Mouse (Mus musculus): ENCODE results near the gene Crtc1. TPM values are rescaled to one million over a fixed set of nuclear protein-coding genes. Genes with fewer than 3 reads are reported as not detected.
A peak's percentile ranks its signal among the peaks of the same experiment; 100 is the strongest.

Gene Crtc1
- total RNA-seq, 2 experiments from 2014 or later: 109 to 111 TPM

DNA sequence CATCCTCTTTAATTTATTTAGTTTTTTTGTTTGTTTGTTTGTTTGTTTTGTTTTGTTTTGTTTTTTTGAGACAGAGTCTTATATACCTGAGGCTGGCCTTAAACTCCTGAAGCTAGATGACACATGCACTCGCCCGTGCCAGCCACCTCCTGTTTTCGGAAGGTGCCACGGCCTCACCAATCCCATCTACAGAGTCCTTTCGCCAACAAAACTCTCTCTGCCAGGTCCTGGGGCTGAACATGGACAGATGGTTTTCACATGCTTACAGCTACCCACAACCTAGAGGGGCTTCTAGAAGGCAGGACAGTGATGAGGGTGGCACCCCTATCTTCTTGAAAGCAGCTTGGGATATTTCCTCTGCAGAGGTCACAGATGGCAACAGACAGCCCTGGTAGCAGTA, 4.2 kb downstream of the Crtc1 start:
- intact Hi-C loops (cut with DNase I): no loop called here
- no peak for DNase-seq (ENCODE audit: low spot score in 2 of 2)

DNA sequence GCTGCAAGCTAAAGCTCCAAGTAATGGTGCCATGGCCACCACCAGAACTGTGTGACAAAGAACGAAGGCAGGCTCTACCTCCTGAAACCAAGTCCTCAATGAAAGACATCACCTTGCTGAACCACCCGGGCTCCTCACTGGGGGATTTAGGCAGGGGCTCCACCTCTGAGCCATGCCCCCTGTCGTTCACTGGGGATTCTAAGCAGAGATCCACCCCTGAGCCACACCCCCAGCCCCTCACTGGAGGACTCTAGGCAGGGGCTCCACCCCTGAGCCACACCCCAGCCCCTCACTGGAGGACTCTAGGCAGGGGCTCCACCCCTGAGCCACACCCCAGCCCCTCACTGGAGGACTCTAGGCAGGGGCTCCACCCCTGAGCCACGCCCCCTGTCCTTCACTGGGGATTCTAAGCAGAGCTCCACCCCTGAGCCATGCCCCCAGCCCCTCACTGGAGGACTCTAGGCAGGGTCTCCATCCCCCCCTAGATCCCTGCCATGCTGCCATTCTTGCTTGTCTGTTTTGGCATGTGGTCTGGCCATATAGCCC, 6.3 kb downstream of the Crtc1 start:
- no peak for DNase-seq (ENCODE audit: low spot score in 2 of 2)
- intact Hi-C loops (cut with DNase I): no loop called here

DNA sequence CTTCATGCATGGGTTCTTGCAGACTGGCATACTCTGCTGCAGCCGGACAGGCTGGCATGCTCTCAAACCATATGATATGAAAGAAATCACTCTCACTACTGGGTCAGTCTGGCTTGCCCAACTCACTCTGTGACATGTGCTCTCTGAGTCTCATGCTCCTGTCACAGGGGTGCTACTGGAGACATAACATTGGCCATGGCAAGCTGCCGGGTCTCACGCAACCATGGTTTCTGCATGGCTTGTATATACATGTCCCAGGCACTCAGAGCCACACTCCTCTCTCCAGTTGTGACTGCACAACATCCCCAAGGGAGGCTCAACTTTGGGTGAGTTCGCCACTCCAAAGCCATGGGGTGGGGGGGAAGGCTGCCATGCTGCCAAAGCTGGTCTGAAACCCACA, 8.2 kb downstream of the Crtc1 start:
- DNase-seq (ENCODE audit: low spot score in 2 of 2): no peak
- intact Hi-C loops (cut with DNase I): no loop called here

DNA sequence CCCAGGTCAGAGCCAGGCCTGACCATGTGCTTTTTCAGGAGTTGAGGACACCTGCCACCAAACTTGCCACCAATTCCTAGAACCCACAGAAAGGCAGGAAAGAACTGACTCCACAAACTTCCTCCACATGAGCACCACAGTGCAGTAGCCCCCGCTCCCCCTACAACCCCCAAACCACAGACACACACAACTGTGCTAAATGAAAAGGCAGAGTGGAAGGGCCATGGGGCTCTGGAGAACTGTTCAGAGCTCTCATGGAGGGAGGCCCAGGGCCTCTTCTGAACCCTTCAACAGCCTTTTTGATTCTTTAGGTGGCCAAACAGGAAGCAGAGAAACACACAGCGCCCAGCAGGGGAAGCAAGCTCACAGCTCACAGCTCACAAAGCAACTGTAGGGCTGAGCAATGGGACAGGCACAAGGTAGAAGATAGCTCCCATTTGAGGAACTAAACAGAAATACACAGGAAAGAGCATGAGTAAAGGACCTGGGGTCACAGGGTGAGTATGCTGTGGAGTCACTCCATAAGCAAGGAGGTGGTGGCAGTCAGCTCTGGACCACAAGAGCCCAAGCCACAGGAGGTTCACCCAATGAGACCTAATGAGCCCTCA, 13.0 kb downstream of the Crtc1 start:
- DNase-seq (ENCODE audit: low spot score in 2 of 2): no peak
- intact Hi-C loops (cut with DNase I): no loop called here

DNA sequence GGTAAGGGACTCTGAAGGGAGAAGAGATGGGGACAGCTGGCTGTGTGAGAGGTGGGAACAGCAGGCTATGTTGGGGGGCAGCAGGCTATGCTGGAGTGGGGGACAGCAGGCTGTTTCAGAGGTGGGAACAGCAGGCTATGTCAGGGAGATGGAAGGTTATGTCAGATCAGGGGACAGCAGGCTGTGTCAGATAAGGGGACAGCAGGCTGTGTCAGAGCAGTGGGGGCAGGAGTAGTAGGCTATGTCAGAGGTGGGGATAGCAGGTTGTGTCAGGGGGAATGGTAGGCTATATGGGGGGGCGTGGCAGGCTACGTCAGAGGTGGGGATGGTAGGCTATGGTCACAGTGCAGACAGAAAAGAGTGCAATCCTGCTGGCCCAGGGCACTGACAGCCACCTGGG, 16.7 kb downstream of the Crtc1 start:
- no peak for DNase-seq (ENCODE audit: low spot score in 2 of 2)
- intact Hi-C loops (cut with DNase I): no loop called here

DNA sequence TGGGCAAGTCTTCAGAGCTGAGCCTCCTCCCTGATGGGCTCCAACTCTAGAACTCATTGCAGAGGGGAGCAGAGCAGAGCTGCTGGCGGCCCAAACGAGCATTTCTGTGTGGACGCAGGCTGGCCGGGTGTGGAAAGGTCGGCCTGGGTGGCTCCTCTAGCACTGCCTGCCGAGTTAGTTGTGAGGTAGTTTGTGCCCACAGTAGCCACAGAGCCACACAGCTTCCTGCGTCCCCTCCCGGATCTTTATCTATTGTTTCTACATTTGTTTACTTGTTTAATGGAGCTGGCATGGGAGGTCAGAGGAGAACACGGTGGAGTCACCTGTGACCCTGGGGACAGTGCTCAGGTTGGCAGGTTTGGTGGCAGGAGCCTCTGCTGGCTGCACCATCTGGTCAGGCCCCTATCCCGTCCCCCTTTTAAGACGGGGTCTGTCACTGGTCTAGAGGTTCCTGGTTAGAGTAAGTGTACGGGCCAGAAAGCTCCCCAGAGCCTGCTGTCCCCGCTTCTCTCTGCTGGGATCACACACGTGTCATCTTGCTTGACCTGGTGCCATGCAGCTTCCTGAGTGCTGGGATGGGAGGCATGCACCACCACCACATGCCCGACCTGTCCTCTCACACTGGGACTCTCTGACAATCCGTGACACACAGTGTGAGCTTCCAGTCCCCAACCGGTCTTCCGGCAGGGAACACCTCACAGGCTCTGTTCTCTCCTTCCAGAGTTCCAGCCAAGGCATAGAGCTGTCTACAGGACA, 17.9 kb downstream of the Crtc1 start:
- intact Hi-C loops (cut with DNase I): no loop called here
- no peak for DNase-seq (ENCODE audit: low spot score in 2 of 2)

DNA sequence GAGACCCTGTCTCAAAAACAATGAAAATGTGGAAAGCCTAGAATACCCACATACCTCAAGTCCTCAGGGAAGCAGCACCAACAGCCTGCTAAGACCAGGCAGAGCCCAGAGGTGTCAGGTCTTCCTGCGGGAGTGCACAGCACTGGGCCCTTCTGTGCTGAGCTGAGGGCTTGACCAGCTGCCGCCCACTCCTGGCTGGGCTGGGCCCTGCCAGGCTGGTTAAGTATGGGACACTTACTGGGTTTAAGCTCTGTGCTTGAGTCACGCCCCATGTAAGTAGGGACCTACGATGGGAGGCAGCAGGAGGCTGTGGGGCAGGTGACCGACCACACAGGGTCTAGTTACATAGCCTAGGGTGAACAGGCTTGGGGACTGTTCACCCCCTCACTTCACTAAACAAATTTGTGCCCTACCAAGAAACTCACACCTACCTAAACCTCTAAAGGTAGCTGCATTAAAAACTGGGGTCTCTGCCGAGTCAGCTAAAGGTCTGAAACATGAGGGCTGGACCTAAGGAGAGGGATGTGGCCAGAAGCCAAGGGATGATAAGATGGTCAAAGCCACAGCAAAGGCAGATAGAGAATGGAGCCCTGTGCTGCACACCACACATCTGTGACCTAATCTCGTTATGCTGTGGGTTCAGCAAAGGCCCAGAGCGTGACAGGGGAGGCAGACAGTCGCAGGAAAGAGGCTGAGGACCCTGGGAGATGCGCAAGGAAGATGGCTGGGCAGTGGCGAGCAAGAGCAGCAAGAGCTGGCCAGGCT, 19.3 kb downstream of the Crtc1 start:
- intact Hi-C loops (cut with DNase I): loop anchor here (5.0 kb wide), 1 partner anchor 82 kb away; no protein-coding TSS in a partner anchor
- no peak for DNase-seq (ENCODE audit: low spot score in 2 of 2)

DNA sequence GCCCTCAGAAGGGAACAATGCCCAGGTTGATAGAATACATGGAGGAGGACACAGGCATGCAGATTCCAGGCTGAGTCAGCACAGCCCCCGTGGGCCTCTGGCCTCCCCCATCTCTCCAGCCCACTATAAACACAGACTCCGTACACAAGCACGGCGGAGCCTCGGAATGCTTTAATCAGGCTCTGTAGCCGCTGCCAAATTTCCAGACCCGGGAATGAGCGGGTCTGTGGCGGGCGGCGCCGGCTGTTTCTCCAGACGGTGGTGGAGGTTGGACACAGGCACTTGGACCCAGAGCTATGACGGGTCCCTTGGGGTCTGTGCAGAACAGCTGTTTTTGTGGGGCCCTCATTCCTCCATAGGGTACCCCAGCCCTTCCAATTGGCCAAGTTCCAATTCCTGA, 20.4 kb downstream of the Crtc1 start:
- peak; percentile 63 to 64 for DNase-seq (ENCODE audit: low spot score in 2 of 2)
- intact Hi-C loops (cut with DNase I): loop anchor here (5.0 kb wide), 1 partner anchor 83 kb away; no protein-coding TSS in a partner anchor

DNA sequence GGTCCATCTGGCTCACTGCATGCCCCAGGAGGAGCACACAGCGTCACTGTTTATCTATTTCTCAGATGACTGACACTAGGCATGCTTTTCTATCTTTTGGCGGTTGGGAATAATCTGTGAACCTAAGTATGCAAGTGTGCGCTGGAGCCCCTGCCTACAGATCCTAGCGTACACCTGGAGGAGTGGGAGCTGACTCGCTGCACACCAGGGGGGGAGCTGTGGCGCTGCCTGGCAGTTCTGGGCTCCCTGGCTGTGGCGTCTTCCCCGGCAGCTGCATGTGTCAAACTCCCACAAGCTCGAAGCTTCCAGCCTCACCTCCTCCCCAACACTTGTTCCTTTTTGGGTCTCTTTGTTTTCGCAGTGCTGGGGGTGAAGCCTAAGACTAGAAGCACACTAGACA, 21.5 kb downstream of the Crtc1 start:
- peak; percentile 82 to 90 for DNase-seq (ENCODE audit: low spot score in 2 of 2)
- intact Hi-C loops (cut with DNase I): loop anchor here (5.0 kb wide), 1 partner anchor 84 kb away; no protein-coding TSS in a partner anchor

DNA sequence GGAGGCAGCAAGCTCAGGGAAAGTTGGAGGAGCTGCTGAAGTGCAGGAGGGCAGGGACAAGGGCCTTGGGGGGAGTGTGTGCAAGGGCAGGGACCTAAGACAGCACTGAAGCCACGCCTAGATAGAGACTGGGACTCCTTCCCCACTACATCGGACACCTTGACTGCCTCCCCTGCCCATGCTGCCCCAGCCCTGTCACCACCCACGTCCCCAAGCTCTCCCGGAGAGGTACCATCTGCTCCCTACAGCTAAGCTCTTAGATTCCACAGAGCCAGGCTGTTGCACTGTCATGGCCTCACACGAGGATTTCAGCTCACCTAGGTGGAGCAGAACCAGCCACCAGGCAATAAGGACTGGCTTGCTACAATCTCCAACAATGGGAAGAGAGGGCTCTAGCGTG, 22.4 kb downstream of the Crtc1 start:
- intact Hi-C loops (cut with DNase I): loop anchor here (5.0 kb wide), 1 partner anchor 85 kb away; no protein-coding TSS in a partner anchor
- DNase-seq (ENCODE audit: low spot score in 2 of 2): peak; percentile 42 to 55

DNA sequence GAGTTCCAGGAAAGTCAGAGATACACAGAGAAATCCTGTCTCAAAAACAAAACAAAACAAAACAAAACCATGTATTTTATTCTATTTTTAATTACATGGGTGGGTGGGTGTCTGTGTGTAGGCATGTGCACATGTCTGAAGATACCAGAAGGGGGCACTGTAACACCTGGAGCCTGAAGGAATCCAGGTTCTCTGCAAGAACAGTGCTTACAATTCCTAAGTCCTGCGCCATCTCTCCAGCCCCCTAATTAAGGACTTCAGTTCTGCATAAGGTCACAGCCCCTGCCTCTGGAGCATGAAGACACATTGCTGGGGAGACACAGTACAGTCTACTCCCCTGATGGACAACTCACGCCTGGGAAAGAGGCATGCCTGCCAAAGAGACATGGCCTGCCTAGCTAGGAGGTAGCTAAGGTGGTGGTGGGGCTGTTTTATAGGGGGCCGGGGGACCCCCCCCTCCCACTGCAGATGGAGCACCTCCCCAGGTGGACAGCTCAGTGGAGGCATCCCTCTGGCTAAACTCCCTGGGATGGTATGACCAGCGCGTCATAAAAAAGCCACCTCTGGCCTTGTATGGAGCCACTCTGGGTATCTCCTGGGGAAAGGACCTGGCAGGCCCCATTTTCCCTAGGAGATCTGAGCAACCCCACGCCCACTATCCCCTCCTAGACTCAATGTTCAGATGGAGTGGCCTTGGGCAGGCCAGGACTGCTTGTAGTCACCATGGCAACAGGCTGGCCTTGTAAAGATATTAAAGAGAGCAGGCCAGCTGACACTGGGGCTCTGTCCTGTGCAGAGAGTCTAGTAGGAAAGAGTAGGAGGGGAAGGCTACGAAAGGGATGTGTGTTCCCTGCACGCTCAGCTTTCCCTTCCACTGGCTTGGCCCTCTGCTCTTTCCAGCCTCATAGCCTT, 23.6 kb downstream of the Crtc1 start:
- intact Hi-C loops (cut with DNase I): loop anchor here (5.0 kb wide), 1 partner anchor 87 kb away; no protein-coding TSS in a partner anchor
- peak; percentile 54 to 72 for DNase-seq (ENCODE audit: low spot score in 2 of 2)

DNA sequence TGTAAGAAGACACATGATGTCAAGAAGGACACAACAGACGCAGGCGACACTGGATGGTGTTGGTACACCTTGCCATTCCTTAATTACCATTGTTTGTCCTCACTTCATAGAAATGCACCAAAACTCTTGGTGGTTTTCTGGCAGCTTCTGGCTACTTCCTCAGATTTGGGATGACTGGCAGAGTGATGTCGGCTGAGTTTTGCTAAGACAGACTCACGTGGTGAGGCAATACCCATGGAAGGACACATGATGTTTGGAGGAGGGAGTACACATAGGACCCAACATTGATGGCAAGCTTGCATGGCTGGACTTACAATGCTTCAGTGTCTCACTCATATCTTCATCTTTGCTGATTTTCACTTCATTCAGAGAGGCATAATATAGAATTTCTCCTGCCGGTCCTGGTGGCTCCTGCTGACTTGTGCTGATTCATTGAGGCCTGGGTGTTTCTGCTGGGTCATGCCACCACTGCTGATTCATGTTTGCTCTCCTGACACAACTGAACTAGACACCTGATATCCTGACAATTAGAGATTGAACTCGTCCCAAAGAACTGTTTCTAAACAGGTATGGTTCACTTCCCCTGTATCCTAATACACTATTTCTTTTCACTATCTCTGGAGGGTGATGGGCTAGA, 25.0 kb downstream of the Crtc1 start:
- no peak for DNase-seq (ENCODE audit: low spot score in 2 of 2)
- intact Hi-C loops (cut with DNase I): no loop called here

DNA sequence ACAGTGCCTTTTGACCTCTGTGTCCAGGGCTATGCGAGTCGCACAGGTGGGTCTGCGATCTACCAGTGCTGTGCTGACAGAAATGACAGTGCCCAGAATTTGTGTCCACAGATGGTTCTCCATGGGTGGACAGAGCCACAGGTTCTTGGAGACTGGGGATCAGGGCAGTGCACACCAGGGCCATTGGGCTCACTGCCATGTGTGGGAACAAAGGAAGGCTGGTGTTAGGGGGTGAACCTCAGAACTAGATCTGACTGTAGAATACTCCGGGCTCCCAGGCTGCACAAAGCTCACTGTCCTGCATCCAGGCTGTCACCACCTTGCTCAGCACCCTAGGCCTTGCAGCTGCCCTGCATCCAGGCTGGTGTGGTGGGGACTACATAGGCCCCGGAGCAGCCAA, 29.1 kb downstream of the Crtc1 start:
- intact Hi-C loops (cut with DNase I): no loop called here
- no peak for DNase-seq (ENCODE audit: low spot score in 2 of 2)

DNA sequence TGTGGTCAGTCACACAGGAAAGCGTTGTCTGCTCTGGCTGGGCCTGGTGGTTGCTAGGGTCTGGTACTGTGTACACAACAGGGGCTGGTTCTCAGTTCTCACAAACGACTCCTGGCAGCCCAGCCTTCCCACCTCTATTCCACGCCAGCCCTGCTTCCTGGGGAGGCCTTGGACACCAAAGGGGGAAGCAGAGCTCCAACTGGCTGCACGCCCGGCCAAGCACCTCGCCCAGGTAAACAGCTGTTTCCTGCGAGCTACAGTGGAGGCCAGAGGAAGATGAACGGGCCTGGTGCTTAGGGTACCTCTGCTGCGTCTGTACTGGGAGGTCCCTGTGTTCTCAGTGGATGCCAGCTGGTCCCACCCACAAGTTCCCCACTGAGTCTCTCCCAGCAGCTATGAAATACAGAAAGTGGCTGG, 29.9 kb downstream of the Crtc1 start:
- DNase-seq (ENCODE audit: low spot score in 2 of 2): peak in 1 of 2 experiments; percentile 40
- intact Hi-C loops (cut with DNase I): no loop called here

DNA sequence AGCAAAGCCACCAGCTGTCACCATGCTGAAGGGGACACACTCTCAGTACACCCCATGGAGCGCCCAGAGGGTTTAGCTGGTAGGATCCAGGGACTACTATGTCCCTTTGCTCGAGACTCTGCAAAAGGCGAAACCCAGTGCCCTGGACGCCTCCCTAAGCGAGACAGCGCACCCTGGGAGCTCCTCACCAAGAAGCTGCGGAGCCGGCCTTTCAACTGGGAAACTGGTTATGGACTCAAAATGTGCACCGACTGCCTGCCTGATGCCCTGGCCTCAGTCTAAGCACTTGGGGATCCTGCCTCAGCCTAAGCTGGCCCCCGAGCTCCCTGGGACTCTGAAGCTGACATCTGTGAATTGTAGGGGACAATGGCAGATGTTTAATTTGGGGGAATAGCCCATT, 30.4 kb downstream of the Crtc1 start:
- DNase-seq (ENCODE audit: low spot score in 2 of 2): no peak
- intact Hi-C loops (cut with DNase I): no loop called here

DNA sequence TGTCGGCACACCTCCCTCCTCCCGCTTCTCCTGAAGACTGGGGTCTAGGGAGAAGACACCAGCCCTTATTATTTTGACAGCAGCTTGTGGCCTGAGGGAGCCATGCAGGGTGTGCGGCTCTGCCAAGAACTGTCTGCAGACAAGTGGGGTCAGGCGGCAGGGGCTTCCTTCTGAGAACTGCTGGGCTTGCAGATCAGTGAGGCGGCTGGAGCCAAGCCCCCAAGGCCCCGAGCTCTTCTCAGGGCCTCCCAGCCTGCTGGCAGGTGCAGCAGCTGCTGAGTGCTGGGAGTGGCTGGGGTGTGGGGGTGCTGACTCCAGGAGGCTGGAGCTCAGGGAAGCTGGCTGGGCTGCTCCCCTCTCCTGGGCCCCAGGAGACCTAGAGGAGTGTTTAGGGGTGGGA, 31.1 kb downstream of the Crtc1 start:
- intact Hi-C loops (cut with DNase I): no loop called here
- DNase-seq (ENCODE audit: low spot score in 2 of 2): no peak

DNA sequence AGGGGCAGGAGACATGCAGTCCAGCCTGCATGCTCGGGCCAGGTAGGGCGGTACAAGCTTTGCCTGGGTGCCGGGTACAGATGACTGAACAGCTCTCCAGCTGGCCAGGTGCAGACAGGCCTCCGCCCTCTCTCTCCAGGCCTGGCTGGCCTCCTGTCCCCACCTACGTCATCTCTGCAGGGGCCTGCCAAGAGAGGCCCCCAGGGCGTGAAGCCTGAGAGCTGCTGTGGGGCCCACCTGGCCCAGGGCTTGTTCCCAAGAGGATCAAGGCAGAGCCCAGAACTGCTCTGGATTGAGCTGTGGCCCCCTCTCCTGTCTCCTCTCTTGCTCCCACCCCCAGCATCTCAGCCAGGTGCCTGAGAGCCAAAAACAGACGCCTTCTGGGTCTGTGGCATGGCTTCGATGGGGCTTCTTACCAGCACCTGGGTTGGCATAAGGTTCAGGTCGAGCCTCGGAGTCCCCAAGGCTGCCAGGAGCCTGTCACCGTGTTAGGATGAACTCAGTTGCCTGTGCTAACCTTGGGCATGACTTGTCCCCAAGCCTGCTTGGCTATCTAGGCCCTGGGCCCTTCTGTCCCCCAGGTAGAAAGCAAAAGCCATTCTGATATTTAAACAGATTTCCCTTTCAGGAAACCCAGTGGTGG, 32.8 kb downstream of the Crtc1 start:
- intact Hi-C loops (cut with DNase I): no loop called here

DNA sequence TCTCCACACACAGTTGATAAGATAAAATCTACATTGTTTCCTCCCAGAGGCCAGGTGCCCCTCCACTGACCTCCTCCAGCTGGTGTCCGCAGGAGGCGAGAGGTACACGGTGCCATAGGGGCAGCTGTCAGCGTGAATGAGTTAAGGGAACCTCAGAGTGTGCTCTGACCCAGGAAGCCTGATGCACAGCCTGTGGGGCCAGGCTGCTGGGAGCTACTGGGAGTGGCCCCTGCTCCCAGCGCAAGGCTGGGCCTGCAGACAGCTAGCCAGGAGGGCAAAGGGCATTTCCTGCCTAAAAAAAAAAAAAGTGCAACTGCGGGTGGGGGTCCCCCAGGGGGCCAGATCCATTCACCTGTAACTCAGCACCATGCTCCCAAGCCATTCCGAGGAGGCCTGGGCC, 34.2 kb downstream of the Crtc1 start:
- intact Hi-C loops (cut with DNase I): no loop called here
- DNase-seq (ENCODE audit: low spot score in 2 of 2): no peak

More for the DNA sequence above, 32.8 kb downstream of the Crtc1 start:
- DNase-seq (ENCODE audit: low spot score in 2 of 2): no peak

Measured in left cerebral cortex, postnatal 14 days (tissue).